12 mouse cellular contexts compared by ENCODE assay signal in genomic region chr2:6333570-6333969, GRCm38 (mm10).
"Had no signal": no experiment of that assay in that cellular context is flagged by ENCODE, and none has a peak within 500 bp of the region (broad histone marks: within the 10 kb centered on the region; RNA-seq: fewer than 3 reads in every experiment).

No protein-coding gene starts in this region.

- H3K27me3 ChIP-seq: kidney, embryonic 15.5 days; neural tube, embryonic 12.5 days had no signal

- H3K4me3 ChIP-seq: kidney, embryonic 15.5 days; limb, embryonic 10.5 days; midbrain, embryonic 10.5 days; neural tube, embryonic 12.5 days had no signal

- H3K9ac ChIP-seq: kidney, embryonic 15.5 days; neural tube, embryonic 12.5 days had no signal

- H3K4me2 ChIP-seq: kidney, embryonic 15.5 days; neural tube, embryonic 12.5 days had no signal

- H3K9me3 ChIP-seq: kidney, embryonic 15.5 days; limb, embryonic 10.5 days; midbrain, embryonic 10.5 days; neural tube, embryonic 12.5 days had no signal

- H3K27ac ChIP-seq: kidney, embryonic 15.5 days; limb, embryonic 10.5 days; midbrain, embryonic 10.5 days; neural tube, embryonic 12.5 days had no signal

- DNase-seq: layer of hippocampus, postnatal 36 days; lung, adult 18-20 months; lung, postnatal 4 days; midbrain, embryonic 14.5 days; right cerebral cortex, postnatal 4 days; spleen, adult 18-20 months; thymus, adult 18-20 months; thymus, postnatal 25 days had no signal
